Mouse (Mus musculus): ENCODE data around the gene Adra2c.

DNA sequence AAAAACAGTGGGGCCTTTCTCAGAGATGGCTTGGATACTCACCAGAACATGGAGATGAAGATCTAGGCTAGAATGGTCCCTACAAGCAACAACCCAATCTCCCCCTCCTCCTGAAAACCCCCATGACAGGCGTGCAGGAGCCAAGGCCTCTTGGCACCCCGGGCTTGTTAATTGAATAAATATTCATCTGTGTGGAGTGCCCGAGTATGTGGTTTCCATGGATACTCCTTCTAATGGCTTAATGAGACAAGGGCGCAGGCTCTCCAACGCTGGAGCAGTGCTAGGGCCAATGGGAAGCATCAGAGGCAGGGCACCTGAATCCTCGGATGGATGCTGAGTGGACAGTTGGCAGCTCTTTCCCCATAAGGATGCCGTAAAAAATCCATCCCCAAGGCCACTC is 10.6 kb upstream of the Adra2c start:
- TF ChIP-seq CTCF (IDR thresholded peaks at IDR 0.05) (no peak), EP300 (IDR thresholded peaks at IDR 0.05) (no peak)
